Mouse (Mus musculus) brain, embryonic 14.5 days (tissue): ENCODE results near the gene Slco1a1. TPM values are rescaled to one million over a fixed set of nuclear protein-coding genes. Genes with fewer than 3 reads are reported as not detected.
"Not testable (repeated sequence)": the region's sequence is repeated elsewhere in the genome, so short reads cannot be mapped to it uniquely, and the experiment has no call there.

Experiments
- DNase-seq: peaks from one replicate; pipeline ENCODE4 v3.0.0-alpha.2; 2011; ENCODE audit warnings: low read depth
- CTCF ChIP-seq: fragments of 200-500 bp; IDR thresholded peaks from 2 replicates; pipeline ENCODE4 v1.5.1; 2012; ENCODE audit warnings: inconsistent platforms, mild to moderate bottlenecking, moderate library complexity, borderline replicate concordance; ENCODE audit not compliant: insufficient read depth, insufficient read length; ENCODE audit errors: extremely low read depth
- POLR2A ChIP-seq: fragments of 200-500 bp; IDR thresholded peaks from 2 replicates; pipeline ENCODE4 v1.6.1; 2012; ENCODE audit warnings: mild to moderate bottlenecking, inconsistent platforms, borderline replicate concordance; ENCODE audit not compliant: poor library complexity, insufficient read depth, insufficient read length, severe bottlenecking; ENCODE audit errors: extremely low read depth
- polyA plus RNA-seq: library from polyadenylated mRNA; depleted of rRNA; stranded (reverse); fragments of >200 nt; gene quantifications from 2 replicates; pipeline ENCODE4 v1.2.3, GENCODE M21; 2012; rRNA removed

The Slco1a1 gene
- not detected in 2 replicates for polyA plus RNA-seq

- TF ChIP-seq CTCF: no peak
- no peak for TF ChIP-seq POLR2A
- no peak for DNase-seq
Measured at GRCm38 (mm10) chr6:141946862-141947261, at the start of gene Slco1a1. Slco1a1 (minus strand) TSS chr6:141946962.

GRCm38 (mm10) chr6:141986772-141987171 is 40.0 kb upstream of the Slco1a1 start:
- DNase-seq: no peak

GRCm38 (mm10) chr6:141984644-141985043 is 37.9 kb upstream of the Slco1a1 start:
- TF ChIP-seq POLR2A (no peak), CTCF (no peak)
- no peak for DNase-seq

More at GRCm38 (mm10) chr6:141986772-141987171, 40.0 kb upstream of the Slco1a1 start:
- TF ChIP-seq POLR2A: no peak
- TF ChIP-seq CTCF: no peak

- TF ChIP-seq CTCF (no peak), POLR2A (no peak)
- DNase-seq: no peak
Measured at GRCm38 (mm10) chr6:141962420-141962819, 15.7 kb upstream of the Slco1a1 start.

GRCm38 (mm10) chr6:141961861-141962260 is 15.1 kb upstream of the Slco1a1 start:
- DNase-seq: no peak
- no peak for TF ChIP-seq POLR2A
- TF ChIP-seq CTCF: no peak

- no peak for DNase-seq
- no peak for TF ChIP-seq POLR2A
Measured at GRCm38 (mm10) chr6:141960482-141960881, 13.7 kb upstream of the Slco1a1 start.

GRCm38 (mm10) chr6:141940451-141940850 is 6.3 kb downstream of the Slco1a1 start:
- no peak for DNase-seq
- TF ChIP-seq CTCF (no peak), POLR2A (no peak)

GRCm38 (mm10) chr6:141898197-141898596 is 48.6 kb downstream of the Slco1a1 start:
- no peak for TF ChIP-seq CTCF
- TF ChIP-seq POLR2A: no peak
- no peak for DNase-seq

GRCm38 (mm10) chr6:141889723-141890122 is 57.0 kb downstream of the Slco1a1 start:
- DNase-seq: no peak
- TF ChIP-seq POLR2A (no peak), CTCF (no peak)

- no peak for DNase-seq
- TF ChIP-seq POLR2A (no peak), CTCF (peak; percentile 26; the same call in 1 of the 2 replicates)
Measured at GRCm38 (mm10) chr6:141888248-141888647, 58.5 kb downstream of the Slco1a1 start.

GRCm38 (mm10) chr6:141882581-141882980 is 64.2 kb downstream of the Slco1a1 start:
- no peak for DNase-seq
- TF ChIP-seq POLR2A: no peak
- no peak for TF ChIP-seq CTCF

GRCm38 (mm10) chr6:141875742-141876141 is 71.0 kb downstream of the Slco1a1 start:
- not testable (repeated sequence) for DNase-seq

GRCm38 (mm10) chr6:141871711-141872110 is 75.1 kb downstream of the Slco1a1 start:
- no peak for TF ChIP-seq CTCF
- TF ChIP-seq POLR2A: no peak
- DNase-seq: no peak
